Mouse (Mus musculus) embryonic facial prominence, embryonic 10.5 days (tissue): ENCODE results near the gene Slc6a5. TPM values are rescaled to one million over a fixed set of nuclear protein-coding genes. Genes with fewer than 3 reads are reported as not detected.

Experiments
- polyA plus RNA-seq: library from polyadenylated mRNA; unstranded; fragments of >200 nt; fragmentation: Nextera tagmentation; extraction: Ambion mirVana; gene quantifications from 2 replicates; pipeline ENCODE4 v1.2.1, GENCODE M21; 2016

Gene Slc6a5
- polyA plus RNA-seq, 1 experiment from 2014 or later, result 0.04 TPM

Other genes starting within 250 kb of the Slc6a5 start
- 4.8 and 5.6 TPM in 2 replicates for gene Htatip2, start 151.0 kb upstream of the Slc6a5 start, polyA plus RNA-seq
- gene Prmt3, start 131.8 kb upstream of the Slc6a5 start, polyA plus RNA-seq, result 58.5 and 68.6 TPM in 2 replicates
- gene Nell1, start 64.7 kb downstream of the Slc6a5 start, polyA plus RNA-seq, result 0.39 and 0.76 TPM in 2 replicates